Comparison of ENCODE assay signal across 8 mouse cellular contexts in the genomic region with DNA sequence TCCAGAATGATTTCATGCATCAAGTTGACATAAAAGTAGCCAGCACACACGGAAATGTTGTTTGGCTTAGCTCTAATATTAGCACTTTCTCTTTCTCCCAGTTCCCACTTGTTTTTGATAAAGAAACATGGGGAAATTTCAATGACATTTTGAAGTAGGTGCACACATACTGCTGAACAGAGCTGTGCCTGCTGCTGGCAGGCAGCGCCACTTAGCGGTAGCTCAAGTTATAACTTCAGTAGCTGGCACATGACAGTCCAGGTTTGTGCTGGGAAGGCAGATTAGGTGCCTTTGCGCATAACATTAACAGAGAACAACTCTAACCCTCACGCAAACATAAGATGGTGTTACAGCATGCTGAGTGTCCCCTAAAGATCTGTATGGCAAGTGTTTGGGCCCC. TPM values are rescaled to one million over a fixed set of nuclear protein-coding genes. Genes with fewer than 3 reads are reported as not detected.
DNase-seq lines count a peak whose midpoint lies in the region; ATAC-seq and TF ChIP-seq lines count a peak whose summit lies in the region.

No protein-coding gene starts in this region.

- H3K9me3 ChIP-seq in limb, embryonic 11.5 days (ENCODE audit: control insufficient read depth, low read length), result no peaks in the 10 kb centered on the region

- no peak overlapping the region for H3K27ac ChIP-seq in gastrocnemius, adult 2 months
- no peak overlapping the region for H3K27ac ChIP-seq in testis, adult 2 months (ENCODE audit: control insufficient read depth, insufficient read depth, low read depth, low read length)
- no peak overlapping the region for H3K27ac ChIP-seq in cortical plate, adult 2 months (ENCODE audit: insufficient read depth, low read length)
- no peak overlapping the region for H3K27ac ChIP-seq in limb, embryonic 11.5 days (replicated peaks; ENCODE audit: low read depth, low read length)

- H3K4me3 ChIP-seq in gastrocnemius, adult 2 months, result no peak overlapping the region
- H3K4me3 ChIP-seq in testis, adult 2 months (ENCODE audit: control insufficient read depth, low read depth, low read length), result no peak overlapping the region
- H3K4me3 ChIP-seq in cortical plate, adult 2 months (ENCODE audit: insufficient read depth, low read length), result no peak overlapping the region
- no peak overlapping the region for H3K4me3 ChIP-seq in limb, embryonic 11.5 days (ENCODE audit: low read depth, low read length)

- no peak overlapping the region for H3K4me2 ChIP-seq in limb, embryonic 11.5 days (ENCODE audit: low read depth, severe bottlenecking)

- H3K36me3 ChIP-seq in testis, adult 2 months (ENCODE audit: control insufficient read depth, insufficient read depth, low read length), result no peaks in the 10 kb centered on the region
- H3K36me3 ChIP-seq in limb, embryonic 11.5 days (ENCODE audit: control insufficient read depth, insufficient read depth, low read length), result no peaks in the 10 kb centered on the region

- H3K27me3 ChIP-seq in testis, adult 2 months (ENCODE audit: control insufficient read depth, insufficient read depth, low read length), result no peaks in the 10 kb centered on the region
- H3K27me3 ChIP-seq in limb, embryonic 11.5 days (ENCODE audit: control insufficient read depth, insufficient read depth, low read length), result no peaks in the 10 kb centered on the region

- peak; percentile 70 for TF ChIP-seq CTCF in gastrocnemius, adult 2 months (IDR thresholded peaks at IDR 0.05)
- peak; percentile 36; the same call in 1 of the 2 replicates for TF ChIP-seq CTCF in testis, adult 2 months (IDR thresholded peaks at IDR 0.05; ENCODE audit: control insufficient read depth, insufficient read depth, insufficient replicate concordance, low read depth, low read length)
- peak; percentile 28; the same call in 1 of the 2 replicates for TF ChIP-seq CTCF in cortical plate, adult 2 months (IDR thresholded peaks at IDR 0.05; ENCODE audit: extremely low read depth, insufficient read depth, low read length)

- H3K4me1 ChIP-seq in testis, adult 2 months (ENCODE audit: control insufficient read depth, insufficient read depth, low read length), result peaks cover 4% of the 10 kb centered on the region
- H3K4me1 ChIP-seq in cortical plate, adult 2 months (ENCODE audit: control insufficient read depth, insufficient read depth, low read length), result no peaks in the 10 kb centered on the region
- no peaks in the 10 kb centered on the region for H3K4me1 ChIP-seq in limb, embryonic 11.5 days (ENCODE audit: control insufficient read depth, insufficient read depth, low read length)

- no peak for ATAC-seq in limb, embryonic 11.5 days (ENCODE audit: insufficient number of reproducible peaks, low FRiP score, low TSS enrichment, low read depth)

- no peak for TF ChIP-seq POLR2A in testis, adult 2 months (IDR thresholded peaks at IDR 0.05; ENCODE audit: control insufficient read depth, low read depth, low read length)
- no peak for TF ChIP-seq POLR2A in cortical plate, adult 2 months (IDR thresholded peaks at IDR 0.05; ENCODE audit: extremely low read depth, insufficient read depth, low read length)

- intact Hi-C loops in gastrocnemius, adult 2 months (cut with DNase I), result loop anchor here (10.0 kb wide), 1 partner anchor 144 kb away; a partner anchor contains a TSS
- intact Hi-C loops in gastrocnemius, postnatal 36 days (cut with DNase I), result no loop called here

- WGBS in limb, embryonic 11.5 days, result 34% methylated on average over 5 of the region's 5 CpGs

- DNase-seq in gastrocnemius, adult 2 months, result peak; percentile 19
- no peak for DNase-seq in gastrocnemius, postnatal 36 days
- no peak for DNase-seq in testis, postnatal 14 days (ENCODE audit: low spot score)
- peak; percentile 23 for DNase-seq in limb, embryonic 11.5 days (ENCODE audit: low spot score)
- DNase-seq in thymus, postnatal 0 days (ENCODE audit: low spot score), result peak; percentile 38
- no peak for DNase-seq in layer of hippocampus, adult 9-11 months

- no peak overlapping the region for H3K9ac ChIP-seq in limb, embryonic 11.5 days (ENCODE audit: low read length)

RNA-seq across cellular contexts. Expression of a gene that starts 27.9 kb away (rescaled TPM):
- 10 to 100 TPM; 34.7 to 36.1 TPM for total RNA-seq in gastrocnemius, adult 2 months (2021)
- 10 to 100 TPM; 31.0 to 31.3 TPM for total RNA-seq in gastrocnemius, postnatal 36 days (2021)
- 84.8 and 94.2 TPM in 2 replicates for polyA plus RNA-seq in testis, adult 2 months (2012; rRNA removed)
- polyA plus RNA-seq in cortical plate, adult 2 months (2012; rRNA removed), result 20.9 and 22.5 TPM in 2 replicates
- 33.8 and 36.7 TPM in 2 replicates for polyA plus RNA-seq in limb, embryonic 11.5 days (2014; fragmentation: Nextera tagmentation; extraction: Ambion mirVana)
- 16.0 and 19.4 TPM in 2 replicates for polyA plus RNA-seq in thymus, postnatal 0 days (2015; fragmentation: Nextera tagmentation; extraction: Ambion mirVana)

Comparison
In these comparisons a context has a peak if more than half of its experiments do, and no peak if none do; other contexts are left out.
1. DNase-seq: peak in gastrocnemius, adult 2 months (single experiment), limb, embryonic 11.5 days (single experiment) and thymus, postnatal 0 days (single experiment); none in gastrocnemius, postnatal 36 days (0 of 2), testis, postnatal 14 days (single experiment) and layer of hippocampus, adult 9-11 months (single experiment).
2. Peak in every context shown above with its lines, with median percentiles within 50 percentile points of each other: CTCF ChIP-seq.